Mouse (Mus musculus): ENCODE results near the gene Nrarp. TPM values are rescaled to one million over a fixed set of nuclear protein-coding genes. Genes with fewer than 3 reads are reported as not detected.

Nrarp gene
- polyA plus RNA-seq (2015; fragmentation: Nextera tagmentation; extraction: Ambion mirVana): 15.0 and 16.8 TPM in 2 replicates

DNA sequence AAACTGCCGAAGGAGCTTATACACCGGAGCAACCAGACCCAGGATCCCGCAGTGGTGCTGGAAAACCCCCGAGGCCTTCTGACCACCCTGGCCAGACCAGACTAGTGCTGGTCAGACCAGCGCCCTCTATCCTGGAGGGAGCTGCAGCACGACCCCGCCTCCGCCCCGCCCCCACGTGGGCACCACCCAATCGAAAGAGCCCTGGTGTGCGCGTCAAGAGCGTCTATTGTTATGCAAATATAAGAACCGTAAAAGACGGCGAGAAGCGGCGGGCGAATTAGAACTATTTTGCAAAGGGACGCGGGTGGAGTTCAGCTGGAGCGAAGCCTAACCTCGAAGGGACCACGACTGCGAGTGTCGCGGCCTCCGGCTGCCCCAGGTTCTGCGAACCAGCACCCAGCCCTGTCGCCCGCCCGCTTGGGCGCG is at the start of gene Nrarp:
TSS of gene Nrarp (plus strand) at position 281 of the 426 bp plus-strand sequence.
- Histone ChIP-seq H3K36me3 (no peaks in the 10 kb centered on the region), H3K9me3 (replicated peaks) (no peaks in the 10 kb centered on the region), H3K4me3 (replicated peaks) (peak within 1 kb of the TSS; percentile 62), H3K9ac (replicated peaks) (peak within 1 kb of the TSS; percentile 57), H3K4me2 (peak within 1 kb of the TSS; percentile 89), H3K27me3 (replicated peaks) (no peaks in the 10 kb centered on the region; the same call in 1 of the 2 replicates), H3K4me1 (peaks cover 86% of the 10 kb centered on the region), H3K27ac (replicated peaks) (peak within 1 kb of the TSS; percentile 81)
- WGBS: under 1% methylated on average over 33 of the region's 35 CpGs
- ATAC-seq (ENCODE audit: low FRiP score): peak; percentile 90

GRCm38 (mm10) chr2:25131601-25132000 is 49.0 kb upstream of the Nrarp start:
- Histone ChIP-seq H3K4me2 (no peak overlapping the region), H3K4me3 (replicated peaks) (no peak overlapping the region), H3K27ac (replicated peaks) (no peak overlapping the region), H3K27me3 (replicated peaks) (no peaks in the 10 kb centered on the region), H3K9ac (replicated peaks) (no peak overlapping the region), H3K9me3 (replicated peaks) (no peaks in the 10 kb centered on the region), H3K36me3 (no peaks in the 10 kb centered on the region), H3K4me1 (peaks cover 20% of the 10 kb centered on the region)
- ATAC-seq (ENCODE audit: low FRiP score): no peak
- WGBS: 82% methylated on average over 9 of the region's 9 CpGs

DNA sequence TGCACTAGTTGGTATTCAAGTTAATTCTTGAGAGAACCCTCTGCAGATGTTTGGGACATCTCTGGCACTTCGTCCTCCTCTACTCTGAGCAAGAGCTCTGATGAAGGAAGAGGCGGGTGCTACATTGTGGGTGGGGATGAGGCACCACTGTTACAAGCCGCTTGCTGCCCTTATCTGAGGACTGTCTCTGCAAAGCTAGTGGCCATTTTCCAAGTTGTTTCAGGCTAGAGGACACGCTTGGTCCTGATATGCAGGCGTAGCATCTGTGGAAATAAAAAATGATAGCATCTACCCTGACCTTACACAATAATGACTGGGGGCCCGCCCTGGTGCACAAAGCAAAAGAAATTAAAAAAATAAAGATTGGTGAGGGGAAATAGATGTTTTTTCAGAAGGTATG is 42.7 kb upstream of the Nrarp start:
- Histone ChIP-seq H3K4me3 (replicated peaks) (no peak overlapping the region), H3K9me3 (replicated peaks) (no peaks in the 10 kb centered on the region), H3K27ac (replicated peaks) (no peak overlapping the region), H3K27me3 (replicated peaks) (no peaks in the 10 kb centered on the region), H3K9ac (replicated peaks) (no peak overlapping the region), H3K4me2 (no peak overlapping the region), H3K4me1 (no peaks in the 10 kb centered on the region), H3K36me3 (no peaks in the 10 kb centered on the region)
- ATAC-seq (ENCODE audit: low FRiP score): no peak
- 83% methylated on average over 6 of the region's 6 CpGs for WGBS

DNA sequence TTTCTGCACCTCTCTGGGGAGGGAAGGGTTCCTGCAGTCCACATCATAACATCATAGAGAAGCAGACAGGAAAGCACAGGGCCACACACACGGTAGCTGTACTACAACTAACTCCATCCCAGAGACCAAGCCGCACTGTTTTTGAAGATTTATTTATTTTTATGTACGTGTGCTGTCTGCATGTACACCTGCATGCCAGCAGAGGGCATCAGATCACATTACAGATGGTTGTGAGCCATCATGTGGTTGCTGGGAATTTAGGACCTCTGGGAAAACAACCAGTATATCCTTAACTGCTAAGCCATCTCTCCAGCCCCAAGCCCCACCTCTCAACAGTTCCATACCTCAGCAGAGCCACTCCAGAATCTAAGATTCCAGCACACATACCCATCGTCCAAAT is 39.4 kb upstream of the Nrarp start:
- no peak overlapping the region for H3K9ac ChIP-seq (replicated peaks)
- no peaks in the 10 kb centered on the region for H3K4me1 ChIP-seq
- no peak for ATAC-seq (ENCODE audit: low FRiP score)
- H3K9me3 ChIP-seq (replicated peaks): no peaks in the 10 kb centered on the region
- H3K36me3 ChIP-seq: no peaks in the 10 kb centered on the region
- no peak overlapping the region for H3K4me2 ChIP-seq
- H3K27me3 ChIP-seq (replicated peaks): no peaks in the 10 kb centered on the region
- 75% methylated on average over 4 of the region's 4 CpGs for WGBS
- no peak overlapping the region for H3K4me3 ChIP-seq (replicated peaks)
- H3K27ac ChIP-seq (replicated peaks): no peak overlapping the region

GRCm38 (mm10) chr2:25141921-25142320 is 38.6 kb upstream of the Nrarp start:
- Histone ChIP-seq H3K9ac (replicated peaks) (no peak overlapping the region), H3K27me3 (replicated peaks) (no peaks in the 10 kb centered on the region), H3K27ac (replicated peaks) (no peak overlapping the region), H3K36me3 (no peaks in the 10 kb centered on the region), H3K9me3 (replicated peaks) (no peaks in the 10 kb centered on the region), H3K4me3 (replicated peaks) (no peak overlapping the region), H3K4me1 (no peaks in the 10 kb centered on the region), H3K4me2 (no peak overlapping the region)
- WGBS: 85% methylated on average over 5 of the region's 5 CpGs
- ATAC-seq (ENCODE audit: low FRiP score): no peak

GRCm38 (mm10) chr2:25145346-25145745 is 35.2 kb upstream of the Nrarp start:
- H3K9me3 ChIP-seq (replicated peaks): no peaks in the 10 kb centered on the region
- H3K36me3 ChIP-seq: no peaks in the 10 kb centered on the region
- 87% methylated on average over 6 of the region's 6 CpGs for WGBS
- ATAC-seq (ENCODE audit: low FRiP score): no peak
- no peak overlapping the region for H3K27ac ChIP-seq (replicated peaks)
- H3K4me3 ChIP-seq (replicated peaks): no peak overlapping the region
- no peak overlapping the region for H3K4me2 ChIP-seq
- no peak overlapping the region for H3K9ac ChIP-seq (replicated peaks)
- H3K4me1 ChIP-seq: no peaks in the 10 kb centered on the region
- H3K27me3 ChIP-seq (replicated peaks): no peaks in the 10 kb centered on the region

- ATAC-seq (ENCODE audit: low FRiP score): no peak
- WGBS: 92% methylated on average over 5 of the region's 5 CpGs
- H3K9ac ChIP-seq (replicated peaks): no peak overlapping the region
- H3K9me3 ChIP-seq (replicated peaks): no peaks in the 10 kb centered on the region
- no peak overlapping the region for H3K4me2 ChIP-seq
- H3K4me3 ChIP-seq (replicated peaks): no peak overlapping the region
- H3K27ac ChIP-seq (replicated peaks): no peak overlapping the region
- no peaks in the 10 kb centered on the region for H3K4me1 ChIP-seq
- H3K27me3 ChIP-seq (replicated peaks): no peaks in the 10 kb centered on the region
- H3K36me3 ChIP-seq: no peaks in the 10 kb centered on the region
Observed at GRCm38 (mm10) chr2:25147398-25147797, 33.2 kb upstream of the Nrarp start.

DNA sequence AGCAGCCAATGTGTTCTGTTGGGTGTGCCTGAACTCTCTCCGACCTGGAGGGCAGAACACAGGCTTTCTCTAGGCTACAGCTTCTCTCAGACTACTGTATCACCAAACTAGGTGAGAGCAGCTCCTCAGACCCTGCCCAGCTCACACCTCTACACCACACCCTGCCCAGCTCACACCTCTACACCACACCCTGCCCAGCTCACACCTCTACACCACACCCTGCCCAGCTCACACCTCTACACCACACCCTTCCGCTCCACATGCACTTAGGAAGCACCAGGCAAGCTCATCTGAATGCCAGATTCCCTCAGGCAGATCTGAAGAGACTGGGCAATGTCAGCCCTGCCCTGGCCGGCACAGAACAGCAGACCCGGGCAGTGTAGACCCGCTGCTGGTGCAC is 32.7 kb upstream of the Nrarp start:
- H3K4me2 ChIP-seq: no peak overlapping the region
- 90% methylated on average over 5 of the region's 5 CpGs for WGBS
- H3K9ac ChIP-seq (replicated peaks): no peak overlapping the region
- ATAC-seq (ENCODE audit: low FRiP score): no peak
- H3K27me3 ChIP-seq (replicated peaks): no peaks in the 10 kb centered on the region
- no peaks in the 10 kb centered on the region for H3K36me3 ChIP-seq
- no peaks in the 10 kb centered on the region for H3K9me3 ChIP-seq (replicated peaks)
- H3K27ac ChIP-seq (replicated peaks): no peak overlapping the region
- no peaks in the 10 kb centered on the region for H3K4me1 ChIP-seq
- H3K4me3 ChIP-seq (replicated peaks): no peak overlapping the region

DNA sequence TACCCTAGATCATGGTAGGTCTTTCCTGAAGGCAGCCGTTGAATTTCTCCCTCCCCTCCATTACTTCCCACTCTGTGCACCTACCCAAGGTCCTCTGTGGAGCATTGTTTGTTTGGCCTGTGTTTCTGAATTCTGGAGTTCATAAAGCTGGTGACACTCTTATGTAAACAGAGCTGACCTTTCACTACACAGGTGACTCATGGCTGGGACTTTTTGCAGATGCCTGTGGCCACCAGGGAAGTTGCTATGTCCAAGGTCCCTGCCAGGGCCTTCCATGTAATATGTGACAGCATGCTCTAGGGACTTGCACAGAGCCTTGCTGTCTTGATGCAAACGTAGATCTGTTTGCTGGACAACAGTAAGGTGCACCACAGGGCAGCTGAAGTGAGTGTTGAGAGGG is 30.9 kb upstream of the Nrarp start:
- WGBS: 90% methylated on average over 2 of the region's 2 CpGs
- H3K4me3 ChIP-seq (replicated peaks): no peak overlapping the region
- no peaks in the 10 kb centered on the region for H3K36me3 ChIP-seq
- no peaks in the 10 kb centered on the region for H3K4me1 ChIP-seq
- H3K27me3 ChIP-seq (replicated peaks): no peaks in the 10 kb centered on the region
- no peak overlapping the region for H3K9ac ChIP-seq (replicated peaks)
- no peak overlapping the region for H3K27ac ChIP-seq (replicated peaks)
- H3K4me2 ChIP-seq: no peak overlapping the region
- no peaks in the 10 kb centered on the region for H3K9me3 ChIP-seq (replicated peaks)
- ATAC-seq (ENCODE audit: low FRiP score): no peak

GRCm38 (mm10) chr2:25151280-25151956 is 29.1 kb upstream of the Nrarp start:
- H3K9me3 ChIP-seq (replicated peaks): no peaks in the 10 kb centered on the region
- no peaks in the 10 kb centered on the region for H3K36me3 ChIP-seq
- ATAC-seq (ENCODE audit: low FRiP score): no peak
- no peaks in the 10 kb centered on the region for H3K27me3 ChIP-seq (replicated peaks)
- no peak overlapping the region for H3K4me2 ChIP-seq
- no peak overlapping the region for H3K4me3 ChIP-seq (replicated peaks)
- no peak overlapping the region for H3K9ac ChIP-seq (replicated peaks)
- no peaks in the 10 kb centered on the region for H3K4me1 ChIP-seq
- WGBS: 80% methylated on average over 4 of the region's 4 CpGs
- no peak overlapping the region for H3K27ac ChIP-seq (replicated peaks)

- Histone ChIP-seq H3K4me1 (no peaks in the 10 kb centered on the region), H3K36me3 (no peaks in the 10 kb centered on the region), H3K27me3 (replicated peaks) (no peaks in the 10 kb centered on the region), H3K9me3 (replicated peaks) (no peaks in the 10 kb centered on the region), H3K9ac (replicated peaks) (no peak overlapping the region), H3K4me3 (replicated peaks) (no peak overlapping the region), H3K4me2 (no peak overlapping the region), H3K27ac (replicated peaks) (no peak overlapping the region)
- no peak for ATAC-seq (ENCODE audit: low FRiP score)
- WGBS: 93% methylated on average over 3 of the region's 3 CpGs
Observed at GRCm38 (mm10) chr2:25156177-25156576, 24.4 kb upstream of the Nrarp start.

DNA sequence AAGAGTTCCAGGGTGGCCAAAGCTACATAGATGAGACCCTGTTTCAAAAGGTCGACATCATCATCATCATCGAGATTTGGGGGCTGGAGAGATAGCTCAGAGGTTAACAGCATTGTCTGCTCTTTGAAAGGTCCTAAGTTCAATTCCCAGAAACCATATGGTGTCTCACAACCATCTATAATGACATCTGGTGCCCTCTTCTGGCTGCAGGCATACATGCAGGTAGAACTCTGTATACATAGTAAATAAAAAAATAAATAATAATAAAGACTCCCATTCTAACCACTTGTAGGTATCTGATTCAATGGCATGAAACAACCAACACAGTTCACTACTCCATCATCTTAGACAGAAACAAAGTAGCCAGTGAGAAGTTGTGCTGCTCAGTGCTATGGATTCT is 23.6 kb upstream of the Nrarp start:
- no peak overlapping the region for H3K9ac ChIP-seq (replicated peaks)
- no peak for ATAC-seq (ENCODE audit: low FRiP score)
- 54% methylated on average over 2 of the region's 2 CpGs for WGBS
- H3K4me1 ChIP-seq: no peaks in the 10 kb centered on the region
- H3K4me3 ChIP-seq (replicated peaks): no peak overlapping the region
- no peaks in the 10 kb centered on the region for H3K27me3 ChIP-seq (replicated peaks)
- H3K4me2 ChIP-seq: no peak overlapping the region
- H3K36me3 ChIP-seq: no peaks in the 10 kb centered on the region
- no peak overlapping the region for H3K27ac ChIP-seq (replicated peaks)
- no peaks in the 10 kb centered on the region for H3K9me3 ChIP-seq (replicated peaks)

Data from neural tube, embryonic 15.5 days (tissue).